Mouse (Mus musculus): Measurements from ENCODE around the gene Crygn.

Crygn gene

GRCm38 (mm10) chr5:24743956-24744355, 13.9 kb downstream of the Crygn start:
- no peak for DNase-seq

- no peak for DNase-seq
Observed at GRCm38 (mm10) chr5:24741172-24741885, 16.5 kb downstream of the Crygn start.

- DNase-seq: peak; percentile 65
Observed at GRCm38 (mm10) chr5:24739141-24739753, 18.6 kb downstream of the Crygn start.

- DNase-seq: no peak
Observed at GRCm38 (mm10) chr5:24738517-24738916, 19.3 kb downstream of the Crygn start.

- no peak for DNase-seq
Observed at GRCm38 (mm10) chr5:24737595-24737994, 20.2 kb downstream of the Crygn start.

- DNase-seq: no peak
Observed at GRCm38 (mm10) chr5:24733771-24734426, 23.9 kb downstream of the Crygn start.

- DNase-seq: no peak
Observed at GRCm38 (mm10) chr5:24733134-24733533, 24.7 kb downstream of the Crygn start.

GRCm38 (mm10) chr5:24730986-24731385, 26.8 kb downstream of the Crygn start:
- no peak for DNase-seq

- no peak for DNase-seq
Observed at GRCm38 (mm10) chr5:24730488-24730871, 27.3 kb downstream of the Crygn start, which contains the start of gene Wdr86. TSS of gene Wdr86 (minus strand) at chr5:24730727.

GRCm38 (mm10) chr5:24729797-24730487, 27.9 kb downstream of the Crygn start:
- DNase-seq: no peak

- DNase-seq: peak; percentile 40
Observed at GRCm38 (mm10) chr5:24726901-24727836, 30.6 kb downstream of the Crygn start.

GRCm38 (mm10) chr5:24725897-24726296, 31.9 kb downstream of the Crygn start:
- no peak for DNase-seq

GRCm38 (mm10) chr5:24724805-24725204, 33.0 kb downstream of the Crygn start:
- DNase-seq: no peak

GRCm38 (mm10) chr5:24724270-24724634, 33.6 kb downstream of the Crygn start:
- no peak for DNase-seq

- no peak for DNase-seq
Observed at GRCm38 (mm10) chr5:24723527-24724269, 34.1 kb downstream of the Crygn start.

GRCm38 (mm10) chr5:24719852-24720251, 38.0 kb downstream of the Crygn start:
- no peak for DNase-seq

GRCm38 (mm10) chr5:24718076-24718475, 39.7 kb downstream of the Crygn start:
- no peak for DNase-seq

GRCm38 (mm10) chr5:24713987-24714386, 43.8 kb downstream of the Crygn start:
- no peak for DNase-seq

- DNase-seq: no peak
Observed at GRCm38 (mm10) chr5:24713199-24713598, 44.6 kb downstream of the Crygn start.

GRCm38 (mm10) chr5:24711615-24712014, 46.2 kb downstream of the Crygn start:
- DNase-seq: no peak

GRCm38 (mm10) chr5:24709962-24710361, 47.8 kb downstream of the Crygn start:
- DNase-seq: no peak

GRCm38 (mm10) chr5:24704615-24705014, 53.2 kb downstream of the Crygn start:
- DNase-seq: no peak
